Mouse (Mus musculus): Measurements from ENCODE around the gene 2310009B15Rik. TPM values are rescaled to one million over a fixed set of nuclear protein-coding genes. Genes with fewer than 3 reads are reported as not detected.

Gene 2310009B15Rik
- polyA plus RNA-seq, 1 experiment from 2014 or later, result 46.0 TPM

DNA sequence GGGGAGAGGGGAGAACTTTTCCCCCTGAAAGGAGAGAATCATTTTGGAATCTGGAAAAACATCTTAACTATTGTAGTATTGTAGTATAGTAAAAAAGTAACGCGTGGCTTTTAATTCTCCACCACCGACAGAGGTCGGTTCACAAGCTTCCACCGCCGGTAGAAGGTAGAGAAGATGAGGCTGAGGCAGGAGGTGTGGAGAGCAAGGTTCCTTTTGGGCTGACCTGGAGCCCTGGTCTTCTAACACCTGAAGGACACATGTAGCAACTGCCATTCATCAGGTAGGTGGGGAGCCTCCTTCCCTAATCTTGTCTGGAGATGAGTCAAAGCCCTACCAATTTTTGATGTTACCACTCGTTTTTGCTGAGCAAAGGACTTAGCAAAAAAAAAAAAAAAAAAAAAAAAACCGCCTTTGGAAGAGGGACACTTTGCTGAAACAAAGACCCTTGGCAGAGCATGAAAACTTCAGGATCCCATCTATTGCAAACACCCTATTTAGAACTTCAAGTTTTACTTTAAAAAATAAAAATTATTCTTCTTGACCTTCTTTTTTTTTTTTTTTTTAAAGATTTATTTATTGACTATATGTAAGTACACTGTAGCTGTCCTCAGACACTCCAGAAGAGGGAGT is 7.0 kb downstream of the 2310009B15Rik start:
- Histone ChIP-seq H3K9ac (no peak overlapping the region), H3K4me3 (no peak overlapping the region), H3K27me3 (peaks cover 59% of the 10 kb centered on the region), H3K27ac (no peak overlapping the region), H3K4me2 (replicated peaks) (peak overlapping the region; percentile 83), H3K9me3 (no peaks in the 10 kb centered on the region), H3K4me1 (peaks cover 34% of the 10 kb centered on the region), H3K36me3 (peaks cover 12% of the 10 kb centered on the region)
- ATAC-seq (ENCODE audit: low FRiP score, low read depth), result no peak
- 15% methylated on average over 8 of the region's 8 CpGs for WGBS

DNA sequence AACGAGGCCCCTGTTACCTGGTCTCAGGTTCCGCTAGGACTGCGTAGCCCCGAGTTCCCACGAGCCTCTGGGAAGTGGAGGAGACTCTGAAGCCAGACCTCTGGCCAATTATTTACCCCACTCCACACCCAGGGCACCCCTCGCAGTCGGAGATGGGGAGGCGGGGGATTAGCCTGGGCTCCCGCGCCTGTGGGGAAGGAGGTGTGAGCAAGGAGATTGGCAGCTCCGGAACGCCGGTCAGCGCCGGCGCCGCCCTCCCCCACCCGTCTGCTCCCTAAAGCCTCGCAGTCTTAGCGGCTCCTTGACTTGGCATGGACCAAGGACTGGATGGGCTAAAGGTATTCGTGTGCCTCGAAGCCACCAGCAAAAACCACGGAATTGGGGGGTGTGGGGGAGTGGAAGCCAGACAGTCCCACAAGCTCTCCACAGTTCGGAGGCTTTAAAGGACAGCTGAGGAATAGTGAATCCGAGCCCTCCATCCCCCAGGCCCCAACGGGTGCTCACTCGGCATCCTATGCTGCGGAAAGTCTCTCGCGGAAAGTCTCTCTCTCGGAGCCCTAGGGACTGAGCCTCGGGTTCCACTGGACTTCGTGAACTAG is 8.0 kb downstream of the 2310009B15Rik start, which contains the start of gene Lhx9:
Lhx9 (minus strand) TSS at position 67 of the 599 bp plus-strand sequence.
- under 1% methylated on average over 33 of the region's 33 CpGs for WGBS
- Histone ChIP-seq H3K27ac (peak within 1 kb of the TSS; percentile 22; the same call in 1 of the 2 replicates), H3K36me3 (peaks cover 12% of the 10 kb centered on the region), H3K4me1 (peaks cover 33% of the 10 kb centered on the region), H3K27me3 (peaks cover 64% of the 10 kb centered on the region), H3K4me3 (peak within 1 kb of the TSS; percentile 47), H3K4me2 (replicated peaks) (peak within 1 kb of the TSS; percentile 83), H3K9me3 (no peaks in the 10 kb centered on the region), H3K9ac (peak within 1 kb of the TSS; percentile 62)
- peak; percentile 72 for ATAC-seq (ENCODE audit: low FRiP score, low read depth)

DNA sequence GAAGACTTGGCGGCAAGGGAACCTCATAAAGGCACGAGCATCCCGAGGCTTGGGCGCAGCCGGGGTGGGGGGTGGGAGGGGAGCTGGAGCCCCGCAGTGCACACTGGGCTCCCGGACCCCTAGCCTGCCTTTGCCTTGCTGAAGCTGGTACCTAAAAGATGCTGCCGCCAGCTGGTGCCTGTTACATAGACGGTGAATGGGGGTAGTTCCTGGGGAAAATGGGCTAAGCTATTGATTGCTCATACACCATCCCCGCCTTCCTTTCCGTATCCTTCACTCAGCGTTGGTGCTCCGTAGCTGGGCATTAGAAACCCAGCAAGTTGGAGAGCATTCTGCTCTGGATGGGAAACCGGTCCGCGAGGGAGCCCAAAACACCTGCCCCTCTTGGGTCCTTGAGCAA is 8.6 kb downstream of the 2310009B15Rik start:
- Histone ChIP-seq H3K4me2 (replicated peaks) (peak overlapping the region; percentile 83), H3K4me1 (peaks cover 35% of the 10 kb centered on the region), H3K27me3 (peaks cover 64% of the 10 kb centered on the region), H3K9ac (peak overlapping the region; percentile 62), H3K27ac (peak overlapping the region; percentile 22; the same call in 1 of the 2 replicates), H3K36me3 (peaks cover 12% of the 10 kb centered on the region), H3K9me3 (no peaks in the 10 kb centered on the region), H3K4me3 (peak overlapping the region; percentile 47)
- WGBS, result 0% methylated on average over 16 of the region's 16 CpGs
- ATAC-seq (ENCODE audit: low FRiP score, low read depth), result peak; percentile 51

GRCm38 (mm10) chr1:138847146-138847545 is 9.5 kb downstream of the 2310009B15Rik start:
- under 1% methylated on average over 21 of the region's 21 CpGs for WGBS
- no peak for ATAC-seq (ENCODE audit: low FRiP score, low read depth)
- H3K4me2 ChIP-seq (replicated peaks), result peak overlapping the region; percentile 83
- H3K27ac ChIP-seq, result peak overlapping the region; percentile 44; the same call in 1 of the 2 replicates
- peak overlapping the region; percentile 62 for H3K9ac ChIP-seq
- peaks cover 12% of the 10 kb centered on the region for H3K36me3 ChIP-seq
- H3K27me3 ChIP-seq, result peaks cover 64% of the 10 kb centered on the region
- H3K4me1 ChIP-seq, result peaks cover 35% of the 10 kb centered on the region
- H3K9me3 ChIP-seq, result no peaks in the 10 kb centered on the region
- peak overlapping the region; percentile 47 for H3K4me3 ChIP-seq

GRCm38 (mm10) chr1:138846581-138846980 is 10.1 kb downstream of the 2310009B15Rik start:
- Histone ChIP-seq H3K9me3 (no peaks in the 10 kb centered on the region), H3K4me2 (replicated peaks) (peak overlapping the region; percentile 83), H3K4me3 (peak overlapping the region; percentile 47), H3K36me3 (peaks cover 9% of the 10 kb centered on the region), H3K27ac (no peak overlapping the region; the same call in 1 of the 2 replicates), H3K27me3 (peaks cover 63% of the 10 kb centered on the region), H3K9ac (peak overlapping the region; percentile 48; the same call in 1 of the 2 replicates), H3K4me1 (peaks cover 35% of the 10 kb centered on the region)
- no peak for ATAC-seq (ENCODE audit: low FRiP score, low read depth)
- WGBS, result 9% methylated on average over 9 of the region's 9 CpGs

DNA sequence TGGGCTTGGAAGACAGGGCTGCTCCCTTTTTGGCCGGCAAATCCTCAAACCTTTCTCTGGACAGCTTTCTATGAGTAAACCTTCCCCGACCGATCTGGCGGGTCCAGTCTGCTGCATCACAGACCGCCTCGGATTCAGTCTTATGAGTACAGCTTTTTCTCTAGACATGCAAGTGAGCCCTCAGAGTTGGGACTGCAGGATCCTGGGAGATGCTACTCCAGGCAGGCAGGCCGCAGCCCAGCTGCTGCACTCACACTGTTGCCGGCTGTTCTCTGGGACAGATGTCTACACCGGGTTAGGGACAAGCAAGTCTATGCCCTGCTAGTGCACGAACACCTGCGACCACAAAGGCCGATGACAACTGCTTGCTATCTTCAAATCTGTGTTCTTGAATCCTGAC is 10.5 kb downstream of the 2310009B15Rik start:
- peak overlapping the region; percentile 48 for H3K9ac ChIP-seq
- no peak for ATAC-seq (ENCODE audit: low FRiP score, low read depth)
- 12% methylated on average over 12 of the region's 12 CpGs for WGBS
- no peaks in the 10 kb centered on the region for H3K9me3 ChIP-seq
- peak overlapping the region; percentile 83 for H3K4me2 ChIP-seq (replicated peaks)
- peaks cover 58% of the 10 kb centered on the region for H3K27me3 ChIP-seq
- H3K4me3 ChIP-seq, result peak overlapping the region; percentile 47
- peak overlapping the region; percentile 58; the same call in 1 of the 2 replicates for H3K27ac ChIP-seq
- H3K4me1 ChIP-seq, result peaks cover 35% of the 10 kb centered on the region
- H3K36me3 ChIP-seq, result peaks cover 5% of the 10 kb centered on the region

DNA sequence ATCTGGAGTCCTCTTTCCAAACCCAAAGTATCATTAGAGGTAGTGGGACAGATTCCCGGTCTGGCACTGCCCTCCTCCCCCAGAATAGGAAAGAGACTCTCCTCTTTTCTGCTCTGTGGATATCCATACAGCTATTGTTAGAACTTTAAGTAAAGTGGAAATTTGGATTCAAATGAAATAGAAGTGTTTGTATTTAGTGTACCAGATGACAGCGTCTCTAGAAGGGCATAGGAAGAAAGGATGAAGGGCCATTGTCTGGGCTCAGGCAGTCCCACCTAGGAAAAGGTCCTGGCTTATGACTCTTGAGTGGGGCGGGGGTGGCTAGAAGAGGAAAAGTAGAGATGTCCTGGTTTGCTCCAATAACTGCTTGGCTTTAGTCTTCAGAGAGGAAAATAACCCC is 11.2 kb downstream of the 2310009B15Rik start:
- 41% methylated on average over 3 of the region's 3 CpGs for WGBS
- peak overlapping the region; percentile 58; the same call in 1 of the 2 replicates for H3K27ac ChIP-seq
- no peak for ATAC-seq (ENCODE audit: low FRiP score, low read depth)
- H3K36me3 ChIP-seq, result no peaks in the 10 kb centered on the region
- H3K27me3 ChIP-seq, result peaks cover 52% of the 10 kb centered on the region
- H3K9me3 ChIP-seq, result no peaks in the 10 kb centered on the region
- peak overlapping the region; percentile 48; the same call in 1 of the 2 replicates for H3K9ac ChIP-seq
- H3K4me1 ChIP-seq, result peaks cover 35% of the 10 kb centered on the region
- H3K4me2 ChIP-seq (replicated peaks), result peak overlapping the region; percentile 83
- H3K4me3 ChIP-seq, result peak overlapping the region; percentile 47

DNA sequence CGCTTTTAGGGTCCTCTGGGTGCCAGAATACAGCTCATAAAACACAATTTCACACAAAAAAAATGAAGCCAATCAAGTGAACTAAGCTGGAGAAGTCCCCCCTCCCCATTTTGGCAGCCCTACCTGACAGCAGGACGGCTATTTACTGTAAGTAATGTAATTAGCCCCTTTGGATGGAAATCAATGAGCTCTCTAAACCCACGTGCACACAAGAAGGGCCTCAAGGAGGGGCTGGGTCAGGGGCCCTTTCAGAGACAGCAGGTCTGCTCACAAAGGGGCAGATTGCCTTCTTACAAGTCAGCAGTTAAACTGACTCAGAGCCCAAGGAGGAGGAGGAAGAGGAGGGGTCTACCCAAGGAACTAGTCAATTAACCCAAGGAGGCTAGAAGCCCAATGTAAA is 12.5 kb downstream of the 2310009B15Rik start:
- Histone ChIP-seq H3K9ac (peak overlapping the region; percentile 79), H3K36me3 (no peaks in the 10 kb centered on the region), H3K4me1 (peaks cover 39% of the 10 kb centered on the region), H3K27ac (peak overlapping the region; percentile 92), H3K9me3 (no peaks in the 10 kb centered on the region), H3K4me3 (peak overlapping the region; percentile 71), H3K27me3 (peaks cover 51% of the 10 kb centered on the region), H3K4me2 (replicated peaks) (peak overlapping the region; percentile 81)
- no peak for ATAC-seq (ENCODE audit: low FRiP score, low read depth)
- 4% methylated on average over 3 of the region's 3 CpGs for WGBS

GRCm38 (mm10) chr1:138843361-138844091 is 13.1 kb downstream of the 2310009B15Rik start:
- H3K9ac ChIP-seq, result peak overlapping the region; percentile 79
- peak overlapping the region; percentile 71 for H3K4me3 ChIP-seq
- H3K9me3 ChIP-seq, result no peaks in the 10 kb centered on the region
- no peak; the same call in 1 of the 2 replicates for ATAC-seq (ENCODE audit: low FRiP score, low read depth)
- WGBS, result under 1% methylated on average over 35 of the region's 35 CpGs
- peaks cover 37% of the 10 kb centered on the region for H3K4me1 ChIP-seq
- peak overlapping the region; percentile 81 for H3K4me2 ChIP-seq (replicated peaks)
- H3K27me3 ChIP-seq, result peaks cover 50% of the 10 kb centered on the region
- peak overlapping the region; percentile 92 for H3K27ac ChIP-seq
- H3K36me3 ChIP-seq, result no peaks in the 10 kb centered on the region

- peak overlapping the region; percentile 81 for H3K4me2 ChIP-seq (replicated peaks)
- H3K27ac ChIP-seq, result peak overlapping the region; percentile 92
- H3K9ac ChIP-seq, result peak overlapping the region; percentile 93
- H3K27me3 ChIP-seq, result peaks cover 50% of the 10 kb centered on the region
- no peak for ATAC-seq (ENCODE audit: low FRiP score, low read depth)
- H3K36me3 ChIP-seq, result no peaks in the 10 kb centered on the region
- H3K4me1 ChIP-seq, result peaks cover 37% of the 10 kb centered on the region
- H3K4me3 ChIP-seq, result peak overlapping the region; percentile 71
- no peaks in the 10 kb centered on the region for H3K9me3 ChIP-seq
- WGBS, result under 1% methylated on average over 10 of the region's 10 CpGs
These were observed 13.9 kb downstream of the 2310009B15Rik start for GRCm38 (mm10) chr1:138842756-138843155.

GRCm38 (mm10) chr1:138842315-138842714 is 14.3 kb downstream of the 2310009B15Rik start:
- WGBS, result under 1% methylated on average over 8 of the region's 8 CpGs
- Histone ChIP-seq H3K27me3 (peaks cover 52% of the 10 kb centered on the region), H3K36me3 (no peaks in the 10 kb centered on the region), H3K9ac (peak overlapping the region; percentile 93), H3K4me2 (replicated peaks) (peak overlapping the region; percentile 81), H3K4me1 (peaks cover 40% of the 10 kb centered on the region), H3K9me3 (no peaks in the 10 kb centered on the region), H3K4me3 (peak overlapping the region; percentile 71), H3K27ac (peak overlapping the region; percentile 92)
- peak; percentile 54; the same call in 1 of the 2 replicates for ATAC-seq (ENCODE audit: low FRiP score, low read depth)
